Mouse (Mus musculus) adrenal gland, postnatal 10 days (tissue): Measurements from ENCODE around the gene Noct. TPM values are rescaled to one million over a fixed set of nuclear protein-coding genes. Genes with fewer than 3 reads are reported as not detected.

Experiments used
- DNase-seq: peaks from one replicate; pipeline ENCODE4 v3.0.0; 2021; ENCODE audit warnings: mixed read lengths
- total RNA-seq, 2 experiments: library from RNA; stranded (reverse); gene quantifications; 2 replicates each; pipeline ENCODE4 v1.2.3; 2021

Noct gene
- total RNA-seq, 2 experiments from 2014 or later, result 24.7 to 60.6 TPM

GRCm38 (mm10) chr3:51231499-51231898, 7.3 kb downstream of the Noct start:
- no peak for DNase-seq

- no peak for DNase-seq
Observed at GRCm38 (mm10) chr3:51232205-51232910, 8.1 kb downstream of the Noct start.

GRCm38 (mm10) chr3:51233474-51233873, 9.2 kb downstream of the Noct start:
- DNase-seq, result peak; percentile 64

GRCm38 (mm10) chr3:51233918-51234751, 9.9 kb downstream of the Noct start:
- DNase-seq, result peak; percentile 90

- DNase-seq, result no peak
Observed at GRCm38 (mm10) chr3:51234752-51235055, 10.5 kb downstream of the Noct start.

GRCm38 (mm10) chr3:51238515-51238914, 14.3 kb downstream of the Noct start:
- DNase-seq, result no peak

GRCm38 (mm10) chr3:51239541-51239940, 15.3 kb downstream of the Noct start:
- DNase-seq, result no peak

- DNase-seq, result no peak
Observed at GRCm38 (mm10) chr3:51247704-51248103, 23.5 kb downstream of the Noct start.

- DNase-seq, result no peak
Observed at GRCm38 (mm10) chr3:51248600-51248999, 24.4 kb downstream of the Noct start.

GRCm38 (mm10) chr3:51249460-51249859, 25.2 kb downstream of the Noct start:
- DNase-seq, result no peak

- DNase-seq, result no peak
Observed at GRCm38 (mm10) chr3:51249866-51250265, 25.6 kb downstream of the Noct start.

GRCm38 (mm10) chr3:51251057-51251456, 26.8 kb downstream of the Noct start:
- DNase-seq, result no peak

GRCm38 (mm10) chr3:51252223-51252622, 28.0 kb downstream of the Noct start:
- DNase-seq, result no peak

- no peak for DNase-seq
Observed at GRCm38 (mm10) chr3:51252689-51253402, 28.6 kb downstream of the Noct start.

GRCm38 (mm10) chr3:51254784-51255183, 30.5 kb downstream of the Noct start:
- no peak for DNase-seq

GRCm38 (mm10) chr3:51256450-51256849, 32.2 kb downstream of the Noct start:
- no peak for DNase-seq

- no peak for DNase-seq
Observed at GRCm38 (mm10) chr3:51258070-51258469, 33.8 kb downstream of the Noct start.

GRCm38 (mm10) chr3:51262942-51263341, 38.7 kb downstream of the Noct start:
- DNase-seq, result no peak

GRCm38 (mm10) chr3:51268434-51268833, 44.2 kb downstream of the Noct start:
- DNase-seq, result no peak

- no peak for DNase-seq
Observed at GRCm38 (mm10) chr3:51270069-51270817, 46.0 kb downstream of the Noct start.

GRCm38 (mm10) chr3:51275956-51276398, 51.7 kb downstream of the Noct start:
- DNase-seq, result peak; percentile 98

- DNase-seq, result peak; percentile 72
Observed at GRCm38 (mm10) chr3:51276421-51277111, 52.3 kb downstream of the Noct start.
